Mouse (Mus musculus) liver, postnatal 0 days (tissue): ENCODE results near the gene Mknk1. TPM values are rescaled to one million over a fixed set of nuclear protein-coding genes. Genes with fewer than 3 reads are reported as not detected.

Experiments used
- ATAC-seq: fragments of 200-750 bp; cut with Nextera tagmentation; 2 replicates; pipeline ENCODE4 v1.8.0; 2017; ENCODE audit warnings: mild to moderate bottlenecking, moderate library complexity
- DNase-seq: peaks from one replicate; pipeline ENCODE4 v3.0.0-alpha.2; 2016
- H3K27ac ChIP-seq: fragments of 300-500 bp; sonication (generic); 2 replicates; pipeline ENCODE4 v1.5.1; 2014; ENCODE audit warnings: antibody characterized with exemption, moderate library complexity, mild to moderate bottlenecking, low read depth
- H3K27me3 ChIP-seq: fragments of 300-500 bp; sonication (generic); 2 replicates; pipeline ENCODE4 v1.6.1; 2014; ENCODE audit warnings: low read length, control low read depth, mixed read lengths; ENCODE audit not compliant: insufficient read depth
- H3K36me3 ChIP-seq: fragments of 300-500 bp; sonication (generic); replicated peaks from 2 replicates; pipeline ENCODE4 v1.6.1; 2014; ENCODE audit warnings: mild to moderate bottlenecking, control low read depth, low read length, moderate library complexity, mixed read lengths; ENCODE audit not compliant: insufficient read depth
- H3K4me1 ChIP-seq: fragments of 300-500 bp; sonication (generic); 2 replicates; pipeline ENCODE4 v1.6.1; 2014; ENCODE audit warnings: antibody characterized with exemption, mild to moderate bottlenecking, control low read depth; ENCODE audit not compliant: insufficient read depth
- H3K4me2 ChIP-seq: fragments of 300-500 bp; sonication (generic); 2 replicates; pipeline ENCODE4 v1.6.1; 2014; ENCODE audit warnings: low read depth, mild to moderate bottlenecking, low read length, moderate library complexity, mixed read lengths
- H3K4me3 ChIP-seq: fragments of 300-500 bp; sonication (generic); 2 replicates; pipeline ENCODE4 v1.5.1; 2014; ENCODE audit warnings: low read depth, low read length
- H3K9ac ChIP-seq: fragments of 300-500 bp; sonication (generic); replicated peaks from 2 replicates; pipeline ENCODE4 v1.6.1; 2014; ENCODE audit warnings: mild to moderate bottlenecking, moderate library complexity
- H3K9me3 ChIP-seq: fragments of 300-500 bp; sonication (generic); 2 replicates; pipeline ENCODE4 v1.6.1; 2016; ENCODE audit warnings: mild to moderate bottlenecking, control low read depth, low read length, mixed read lengths
- CTCF ChIP-seq: sonication (generic); IDR thresholded peaks from 2 replicates; pipeline ENCODE4 v1.5.1; 2016; ENCODE audit warnings: antibody characterized with exemption, low read depth
- EP300 ChIP-seq: IDR thresholded peaks from 2 replicates; pipeline ENCODE4 v1.6.1; 2016; ENCODE audit warnings: antibody characterized with exemption, low read depth, mild to moderate bottlenecking
- WGBS: fragments of 180-500 bp; shearing (Covaris S2); extraction: QIAGEN DNeasy Blood & Tissue Kit; methylation state at CpG from one replicate; pipeline ENCODE4 v1.1.7; 2014; ENCODE audit not compliant: insufficient replicate concordance; 5-methylcytosine and 5-hydroxymethylcytosine counted together
- polyA plus RNA-seq: library from polyadenylated mRNA; unstranded; fragments of >200 nt; fragmentation: Nextera tagmentation; extraction: Ambion mirVana; gene quantifications from 2 replicates; pipeline ENCODE4 v1.2.1, GENCODE M21; 2015

Mknk1 gene
- polyA plus RNA-seq, 1 experiment from 2014 or later = 37.0 TPM

DNA sequence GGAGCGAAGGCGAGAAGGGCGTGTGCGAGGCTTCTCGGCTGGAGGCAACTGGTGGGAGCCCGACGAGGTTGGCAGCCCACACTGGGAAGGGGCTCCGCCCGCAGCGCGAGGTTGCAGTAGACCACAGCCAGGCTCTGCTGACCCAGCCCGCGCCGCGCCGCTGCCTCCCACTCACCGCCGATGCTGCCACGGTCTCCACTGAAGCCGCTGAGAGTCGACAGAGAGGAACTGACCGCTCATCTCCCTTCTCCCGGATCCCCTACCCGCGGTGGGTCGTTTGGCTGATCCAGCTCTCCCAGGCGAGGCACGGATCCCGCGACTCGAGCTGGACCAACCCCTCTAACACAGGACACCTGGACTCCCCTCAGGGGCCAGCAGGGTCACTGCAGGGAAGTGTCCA lies 51.6 kb downstream of the Mknk1 start, which contains the start of gene 6430628N08Rik:
6430628N08Rik (plus strand) TSS at position 113 of the 400 bp plus-strand sequence.
- DNase-seq = no peak
- H3K27me3 ChIP-seq = peaks cover 41% of the 10 kb centered on the region
- 2% methylated on average over 28 of the region's 31 CpGs for WGBS

DNA sequence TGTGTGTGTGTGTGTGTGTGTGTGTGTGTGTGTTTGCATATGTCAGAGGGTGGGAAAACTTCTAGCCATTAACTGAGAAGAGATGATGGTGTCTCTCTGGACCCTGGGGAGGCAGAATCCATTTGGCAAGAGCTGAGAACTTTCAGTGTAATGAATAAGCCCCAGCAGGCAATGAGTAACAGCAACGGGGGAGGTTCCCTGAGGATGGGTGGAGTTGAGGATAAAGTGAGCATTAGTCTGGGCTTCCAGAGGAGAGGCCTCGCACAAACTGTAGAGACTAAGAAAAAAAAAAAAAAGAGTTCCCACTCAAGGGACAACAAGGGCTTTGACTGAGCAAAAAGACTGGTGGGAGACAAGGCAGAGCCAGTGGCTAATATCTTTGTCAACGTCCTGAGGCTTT lies 55.3 kb downstream of the Mknk1 start:
- Histone ChIP-seq H3K36me3 (no peaks in the 10 kb centered on the region), H3K4me3 (no peak overlapping the region), H3K27ac (no peak overlapping the region), H3K4me2 (no peak overlapping the region), H3K9me3 (no peaks in the 10 kb centered on the region), H3K9ac (no peak overlapping the region), H3K4me1 (0 out of 2 replicates have a peak, but pooled peaks cover 2% of the 10 kb centered on the region), H3K27me3 (peaks cover 62% of the 10 kb centered on the region)
- ATAC-seq = no peak
- WGBS = 31% methylated on average over 3 of the region's 3 CpGs
- DNase-seq = no peak
- TF ChIP-seq CTCF = no peak
- TF ChIP-seq EP300 = no peak

More for the DNA sequence above, 51.6 kb downstream of the Mknk1 start, which contains the start of gene 6430628N08Rik:
- ATAC-seq = no peak
- H3K4me3 ChIP-seq = no peak within 1 kb of the TSS
- H3K4me2 ChIP-seq = peak within 1 kb of the TSS; percentile 19; the same call in 1 of the 2 replicates
- H3K27ac ChIP-seq = no peak within 1 kb of the TSS
- H3K9ac ChIP-seq = no peak within 1 kb of the TSS
- TF ChIP-seq CTCF = no peak
- H3K36me3 ChIP-seq = no peaks in the 10 kb centered on the region
- no peaks in the 10 kb centered on the region for H3K4me1 ChIP-seq
- no peaks in the 10 kb centered on the region for H3K9me3 ChIP-seq

DNA sequence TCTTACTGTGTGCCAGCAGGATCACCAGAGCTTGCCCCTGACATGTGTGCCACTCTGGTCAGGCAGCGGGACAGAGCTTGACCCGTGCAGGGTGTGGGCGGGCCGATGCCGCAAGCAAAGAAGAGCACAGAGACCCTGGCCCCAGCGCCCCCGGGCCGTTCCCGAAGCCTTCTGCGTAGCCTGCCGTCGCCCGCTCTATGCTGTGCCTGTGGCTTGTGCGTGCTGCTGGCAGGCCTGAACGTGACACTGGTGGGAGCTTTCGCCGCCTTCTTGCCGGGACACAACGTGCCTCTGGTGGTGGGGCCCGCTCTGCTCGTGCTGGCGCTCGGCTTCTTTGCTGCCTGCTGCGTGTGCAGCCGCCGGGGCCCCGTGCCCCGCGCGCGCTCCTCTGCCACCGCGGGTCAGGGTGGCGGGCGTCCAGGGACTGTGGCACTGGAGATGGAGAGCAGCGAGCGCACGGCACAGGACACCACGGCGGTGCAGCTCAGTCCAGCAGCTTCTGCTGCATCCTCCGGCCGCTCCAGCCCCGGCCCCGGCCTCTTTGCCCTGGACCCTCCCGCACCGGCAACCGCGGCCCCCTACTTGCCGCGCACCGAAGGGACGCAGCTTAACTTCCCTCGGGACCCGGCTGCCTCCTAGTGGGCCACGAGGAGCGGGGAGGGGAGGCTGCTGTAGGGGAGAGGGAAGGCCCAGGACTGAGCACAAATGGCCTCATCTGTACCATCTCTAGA lies 59.1 kb downstream of the Mknk1 start:
- Histone ChIP-seq H3K9me3 (no peaks in the 10 kb centered on the region), H3K27me3 (peaks cover 51% of the 10 kb centered on the region), H3K9ac (no peak overlapping the region), H3K4me2 (peak overlapping the region; percentile 45), H3K4me3 (peak overlapping the region; percentile 20; the same call in 1 of the 2 replicates), H3K4me1 (0 out of 2 replicates have a peak, but pooled peaks cover 2% of the 10 kb centered on the region), H3K27ac (no peak overlapping the region), H3K36me3 (no peaks in the 10 kb centered on the region)
- TF ChIP-seq CTCF (peak; percentile 42), EP300 (no peak)
- DNase-seq (no peak), ATAC-seq (no peak)
- 4% methylated on average over 54 of the region's 56 CpGs for WGBS

DNA sequence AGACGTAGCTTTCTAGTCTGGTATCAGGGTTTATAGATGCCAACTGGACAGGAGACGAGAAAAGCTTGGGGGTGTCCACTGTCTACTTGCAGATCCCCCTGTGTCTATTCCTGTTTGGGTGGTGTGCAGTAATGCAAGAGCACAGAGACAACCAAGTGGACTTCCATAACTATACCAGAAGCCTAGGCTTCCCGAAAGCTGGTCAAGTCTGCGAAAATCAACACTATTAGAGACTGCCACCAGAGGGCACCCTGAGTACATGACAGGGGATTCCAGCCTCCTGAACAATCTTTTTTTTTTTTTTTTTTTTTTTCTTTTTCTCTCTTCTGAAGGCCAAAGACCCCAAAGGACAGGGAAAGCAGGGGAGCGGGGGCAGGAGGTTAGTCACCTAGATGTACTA lies 63.8 kb downstream of the Mknk1 start:
- Histone ChIP-seq H3K36me3 (no peaks in the 10 kb centered on the region), H3K9me3 (no peaks in the 10 kb centered on the region), H3K27ac (no peak overlapping the region), H3K9ac (no peak overlapping the region), H3K4me1 (0 out of 2 replicates have a peak, but pooled peaks cover 2% of the 10 kb centered on the region), H3K4me3 (no peak overlapping the region), H3K4me2 (no peak overlapping the region), H3K27me3 (peaks cover 48% of the 10 kb centered on the region)
- DNase-seq = peak; percentile 81
- peak; percentile 84 for TF ChIP-seq CTCF
- TF ChIP-seq EP300 = no peak
- no peak for ATAC-seq
- WGBS = 20% methylated on average over 5 of the region's 5 CpGs

DNA sequence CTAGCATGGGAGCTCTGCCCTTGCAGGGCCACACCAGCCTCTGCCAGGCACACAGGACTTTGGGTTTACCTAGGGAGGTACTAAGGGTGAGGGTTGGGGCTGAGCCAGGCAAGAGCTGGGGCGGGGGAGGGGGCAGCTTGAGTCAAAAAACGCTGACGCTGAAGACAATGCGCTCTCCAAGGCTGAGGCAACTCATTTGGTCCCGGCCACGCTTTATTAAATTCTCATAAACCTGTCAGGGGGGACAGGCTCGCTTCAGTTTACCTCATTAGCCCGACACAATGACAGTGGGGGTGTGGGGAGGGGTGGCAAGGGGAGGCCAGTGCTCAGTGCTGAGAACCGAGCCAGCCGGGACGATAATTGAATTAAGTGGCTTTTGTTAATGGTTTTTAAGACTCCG lies 65.4 kb downstream of the Mknk1 start:
- DNase-seq (no peak), ATAC-seq (no peak)
- no peak overlapping the region for H3K9ac ChIP-seq
- H3K4me1 ChIP-seq = no peaks in the 10 kb centered on the region
- no peak overlapping the region for H3K27ac ChIP-seq
- H3K4me2 ChIP-seq = no peak overlapping the region
- 28% methylated on average over 12 of the region's 12 CpGs for WGBS
- no peaks in the 10 kb centered on the region for H3K36me3 ChIP-seq
- TF ChIP-seq CTCF = no peak
- TF ChIP-seq EP300 = no peak
- H3K9me3 ChIP-seq = no peaks in the 10 kb centered on the region
- H3K4me3 ChIP-seq = no peak overlapping the region
- peaks cover 36% of the 10 kb centered on the region for H3K27me3 ChIP-seq

DNA sequence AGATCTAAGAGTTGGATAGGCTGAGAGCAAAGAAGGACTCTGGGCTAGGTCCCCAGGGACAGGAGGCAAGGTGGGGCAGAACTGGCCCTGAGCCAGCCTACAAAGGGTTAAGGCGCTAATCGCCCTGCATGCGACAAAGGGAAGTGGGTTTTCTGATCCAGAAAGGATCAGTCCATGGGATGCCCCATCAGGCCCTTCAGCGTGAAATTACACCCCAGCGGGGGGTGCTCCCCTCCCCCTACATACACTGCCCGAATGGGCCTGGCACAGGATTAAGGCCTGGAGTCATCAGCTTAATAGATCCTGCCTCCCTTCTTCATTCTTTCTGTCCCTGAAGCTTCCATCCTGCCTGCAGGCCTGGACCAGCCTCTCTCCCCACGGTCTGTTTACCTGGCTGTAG lies 66.7 kb downstream of the Mknk1 start:
- 25% methylated on average over 7 of the region's 7 CpGs for WGBS
- no peak overlapping the region for H3K4me3 ChIP-seq
- H3K9me3 ChIP-seq = no peaks in the 10 kb centered on the region
- no peak overlapping the region for H3K4me2 ChIP-seq
- TF ChIP-seq CTCF (no peak), EP300 (no peak)
- H3K4me1 ChIP-seq = no peaks in the 10 kb centered on the region
- H3K27me3 ChIP-seq = peaks cover 30% of the 10 kb centered on the region
- no peak overlapping the region for H3K27ac ChIP-seq
- DNase-seq (no peak), ATAC-seq (no peak)
- no peak overlapping the region for H3K9ac ChIP-seq
- no peaks in the 10 kb centered on the region for H3K36me3 ChIP-seq
